Mouse (Mus musculus) neural tube, embryonic 15.5 days (tissue): ENCODE measurements around the gene Lmbrd2. TPM values are rescaled to one million over a fixed set of nuclear protein-coding genes. Genes with fewer than 3 reads are reported as not detected.
"Not testable (repeated sequence)": the region's sequence is repeated elsewhere in the genome, so short reads cannot be mapped to it uniquely, and the experiment has no call there.

Experiments used
- ATAC-seq: fragments of 200-750 bp; cut with Nextera tagmentation; 2 replicates; pipeline ENCODE4 v1.8.0; 2017; ENCODE audit warnings: mild to moderate bottlenecking, moderate TSS enrichment, moderate library complexity; ENCODE audit not compliant: low FRiP score
- H3K27ac ChIP-seq: fragments of 300-500 bp; sonication (generic); replicated peaks from 2 replicates; pipeline ENCODE4 v1.5.1; 2015; ENCODE audit warnings: mild to moderate bottlenecking, inconsistent platforms
- H3K27me3 ChIP-seq: fragments of 300-500 bp; sonication (generic); replicated peaks from 2 replicates; pipeline ENCODE4 v1.6.1; 2015; ENCODE audit warnings: inconsistent platforms
- H3K36me3 ChIP-seq: fragments of 300-500 bp; sonication (generic); 2 replicates; pipeline ENCODE4 v1.6.1; 2015; ENCODE audit warnings: inconsistent platforms
- H3K4me1 ChIP-seq: fragments of 300-500 bp; sonication (generic); 2 replicates; pipeline ENCODE4 v1.6.1; 2015; ENCODE audit warnings: inconsistent platforms
- H3K4me2 ChIP-seq: fragments of 300-500 bp; sonication (generic); 2 replicates; pipeline ENCODE4 v1.6.1; 2015; ENCODE audit warnings: inconsistent platforms, mild to moderate bottlenecking, moderate library complexity
- H3K4me3 ChIP-seq: fragments of 300-500 bp; sonication (generic); replicated peaks from 2 replicates; pipeline ENCODE4 v1.5.1; 2015; ENCODE audit warnings: mild to moderate bottlenecking, inconsistent platforms
- H3K9ac ChIP-seq: fragments of 300-500 bp; sonication (generic); replicated peaks from 2 replicates; pipeline ENCODE4 v1.6.1; 2015; ENCODE audit warnings: mild to moderate bottlenecking, inconsistent platforms
- H3K9me3 ChIP-seq: fragments of 300-500 bp; sonication (generic); replicated peaks from 2 replicates; pipeline ENCODE4 v1.6.1; 2016; ENCODE audit warnings: inconsistent platforms
- WGBS: fragments of 180-500 bp; shearing (Covaris S2); methylation state at CpG from one replicate; pipeline ENCODE4 v1.1.7; 2015; ENCODE audit warnings: mixed read lengths; 5-methylcytosine and 5-hydroxymethylcytosine counted together
- polyA plus RNA-seq: library from polyadenylated mRNA; unstranded; fragments of >200 nt; fragmentation: Nextera tagmentation; extraction: Ambion mirVana; gene quantifications from 2 replicates; pipeline ENCODE4 v1.2.1, GENCODE M21; 2015

Gene Lmbrd2
- polyA plus RNA-seq, 1 experiment from 2014 or later: 4.6 TPM

GRCm38 (mm10) chr15:9230917-9231316 is 90.6 kb downstream of the Lmbrd2 start:
- H3K4me2 ChIP-seq, H3K9ac ChIP-seq, H3K36me3 ChIP-seq, H3K27ac ChIP-seq, H3K9me3 ChIP-seq, H3K4me1 ChIP-seq, H3K27me3 ChIP-seq, ATAC-seq, H3K4me3 ChIP-seq: not testable (repeated sequence)
- 83% methylated on average over 4 of the region's 4 CpGs for WGBS

GRCm38 (mm10) chr15:9246345-9246744 is 106.0 kb downstream of the Lmbrd2 start:
- no peaks in the 10 kb centered on the region for H3K27me3 ChIP-seq
- no peaks in the 10 kb centered on the region for H3K4me1 ChIP-seq
- H3K4me2 ChIP-seq: no peak overlapping the region

More at GRCm38 (mm10) chr15:9246345-9246744, 106.0 kb downstream of the Lmbrd2 start:
- no peaks in the 10 kb centered on the region for H3K9me3 ChIP-seq
- ATAC-seq: no peak
- no peak overlapping the region for H3K27ac ChIP-seq
- H3K4me3 ChIP-seq: no peak overlapping the region
- H3K9ac ChIP-seq: no peak overlapping the region
- H3K36me3 ChIP-seq: no peaks in the 10 kb centered on the region

Other genes starting within 250 kb of the Lmbrd2 start
- gene Ranbp3l, start 172.6 kb upstream of the Lmbrd2 start, polyA plus RNA-seq: 3.8 and 5.8 TPM in 2 replicates
- gene Nadk2, start 69.3 kb upstream of the Lmbrd2 start, polyA plus RNA-seq: 26.9 and 29.6 TPM in 2 replicates
- gene Skp2, start 14.9 kb downstream of the Lmbrd2 start, polyA plus RNA-seq: 17.2 and 23.8 TPM in 2 replicates
- not detected in 2 replicates for gene Ugt3a1, start 136.3 kb downstream of the Lmbrd2 start, polyA plus RNA-seq
- gene Ugt3a2, start 195.0 kb downstream of the Lmbrd2 start, polyA plus RNA-seq: not detected in 2 replicates